Mouse (Mus musculus) embryonic facial prominence, embryonic 12.5 days (tissue): Measurements from ENCODE around the gene Mrvi1. TPM values are rescaled to one million over a fixed set of nuclear protein-coding genes. Genes with fewer than 3 reads are reported as not detected.

ENCODE experiments used
- ATAC-seq: fragments of 200-750 bp; cut with Nextera tagmentation; 2 replicates; pipeline ENCODE4 v1.8.0; 2017; ENCODE audit not compliant: insufficient number of reproducible peaks, insufficient read depth, low FRiP score, low TSS enrichment
- H3K27ac ChIP-seq: fragments of 300-500 bp; sonication (generic); 2 replicates; pipeline ENCODE4 v1.5.1; 2016; ENCODE audit warnings: mild to moderate bottlenecking
- H3K27me3 ChIP-seq: fragments of 300-500 bp; sonication (generic); 2 replicates; pipeline ENCODE4 v1.6.1; 2016; ENCODE audit warnings: mild to moderate bottlenecking, moderate library complexity
- H3K36me3 ChIP-seq: fragments of 300-500 bp; sonication (generic); 2 replicates; pipeline ENCODE4 v1.6.1; 2016; ENCODE audit warnings: mild to moderate bottlenecking
- H3K4me1 ChIP-seq: fragments of 300-500 bp; sonication (generic); 2 replicates; pipeline ENCODE4 v1.6.1; 2016
- H3K4me2 ChIP-seq: fragments of 300-500 bp; sonication (generic); replicated peaks from 2 replicates; pipeline ENCODE4 v1.6.1; 2016; ENCODE audit warnings: mild to moderate bottlenecking, moderate library complexity
- H3K4me3 ChIP-seq: fragments of 300-500 bp; sonication (generic); 2 replicates; pipeline ENCODE4 v1.5.1; 2016; ENCODE audit warnings: mild to moderate bottlenecking
- H3K9ac ChIP-seq: fragments of 300-500 bp; sonication (generic); 2 replicates; pipeline ENCODE4 v1.6.1; 2016; ENCODE audit warnings: mild to moderate bottlenecking, moderate library complexity
- H3K9me3 ChIP-seq: fragments of 300-500 bp; sonication (generic); 2 replicates; pipeline ENCODE4 v1.6.1; 2016; ENCODE audit warnings: mild to moderate bottlenecking, moderate library complexity
- WGBS: fragments of 180-500 bp; shearing (Covaris S2); methylation state at CpG from one replicate; pipeline ENCODE4 v1.1.7; 2016; 5-methylcytosine and 5-hydroxymethylcytosine counted together
- polyA plus RNA-seq: library from polyadenylated mRNA; unstranded; fragments of >200 nt; fragmentation: Nextera tagmentation; extraction: Ambion mirVana; gene quantifications from 2 replicates; pipeline ENCODE4 v1.2.1, GENCODE M21; 2016

Mrvi1 gene
- polyA plus RNA-seq, 1 experiment from 2014 or later: 1.2 TPM

DNA sequence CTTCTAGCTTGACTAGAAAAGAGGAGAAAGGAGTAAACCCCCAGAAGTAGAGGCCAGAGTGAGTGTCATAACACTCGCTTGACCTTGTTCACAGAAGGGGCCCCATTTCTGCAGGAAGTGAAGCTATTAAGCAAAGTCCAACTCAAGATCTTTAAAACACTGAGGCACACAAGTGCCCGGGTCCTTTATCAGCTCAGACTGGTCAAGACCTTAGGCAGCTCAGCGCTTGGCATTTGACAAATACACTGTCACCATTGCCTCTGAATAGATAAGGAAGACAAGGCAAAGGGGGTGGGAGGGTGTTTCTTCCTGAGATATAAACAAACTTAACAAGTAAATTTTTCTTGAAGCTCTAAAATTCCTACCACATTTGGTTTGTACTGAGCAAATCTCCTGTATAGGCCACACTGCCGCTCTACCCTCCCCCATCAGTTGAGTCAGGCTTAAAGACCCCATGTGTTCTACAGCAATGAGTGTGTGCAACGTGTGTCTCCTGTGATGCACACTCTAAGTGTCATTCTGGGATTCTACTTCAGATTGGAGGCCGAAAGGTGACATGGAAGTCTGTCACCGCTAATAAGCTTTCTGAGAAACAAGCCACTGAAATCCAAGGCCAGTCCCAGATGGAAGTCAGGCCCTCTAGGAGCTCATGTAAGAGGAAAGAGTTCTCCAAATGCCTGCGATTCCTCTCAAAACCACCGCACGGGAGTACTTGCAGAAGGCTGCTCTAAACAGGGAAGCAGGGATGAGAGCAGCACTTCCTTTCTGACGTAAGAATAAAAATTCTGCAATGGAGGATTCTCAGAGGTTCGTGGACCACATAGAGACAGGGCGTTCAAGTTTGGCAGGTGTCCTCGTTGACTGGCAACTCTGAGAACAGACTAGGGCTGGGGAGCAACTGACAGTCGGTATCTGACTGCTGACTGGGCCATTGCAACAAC lies 16.9 kb upstream of the Mrvi1 start:
- no peaks in the 10 kb centered on the region for H3K27me3 ChIP-seq
- no peaks in the 10 kb centered on the region for H3K36me3 ChIP-seq
- no peak overlapping the region for H3K4me2 ChIP-seq
- no peak overlapping the region for H3K4me3 ChIP-seq
- no peak for ATAC-seq
- H3K27ac ChIP-seq: no peak overlapping the region
- no peaks in the 10 kb centered on the region for H3K4me1 ChIP-seq
- H3K9me3 ChIP-seq: no peaks in the 10 kb centered on the region
- no peak overlapping the region for H3K9ac ChIP-seq
- 85% methylated on average over 15 of the region's 15 CpGs for WGBS

DNA sequence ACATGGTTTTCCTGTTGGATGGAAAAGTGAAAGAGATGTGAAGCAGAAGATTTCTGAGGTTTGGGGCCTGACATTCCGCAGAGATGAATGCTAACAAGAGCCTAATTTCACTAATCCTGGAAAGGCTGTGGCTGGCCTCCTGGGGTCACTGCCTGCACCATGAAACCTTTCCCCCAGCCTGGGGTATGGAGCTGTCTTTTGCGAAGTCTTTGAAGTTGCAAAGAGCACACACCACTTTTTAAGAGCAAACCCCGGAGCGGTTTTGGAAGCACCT lies 8.9 kb upstream of the Mrvi1 start:
- H3K4me1 ChIP-seq: 0 out of 2 replicates have a peak, but pooled peaks cover 3% of the 10 kb centered on the region
- no peak overlapping the region for H3K27ac ChIP-seq
- no peaks in the 10 kb centered on the region for H3K36me3 ChIP-seq
- no peak overlapping the region for H3K4me2 ChIP-seq
- ATAC-seq: no peak
- H3K4me3 ChIP-seq: no peak overlapping the region
- no peak overlapping the region for H3K9ac ChIP-seq
- H3K27me3 ChIP-seq: no peaks in the 10 kb centered on the region
- WGBS: 27% methylated on average over 4 of the region's 4 CpGs
- no peaks in the 10 kb centered on the region for H3K9me3 ChIP-seq

DNA sequence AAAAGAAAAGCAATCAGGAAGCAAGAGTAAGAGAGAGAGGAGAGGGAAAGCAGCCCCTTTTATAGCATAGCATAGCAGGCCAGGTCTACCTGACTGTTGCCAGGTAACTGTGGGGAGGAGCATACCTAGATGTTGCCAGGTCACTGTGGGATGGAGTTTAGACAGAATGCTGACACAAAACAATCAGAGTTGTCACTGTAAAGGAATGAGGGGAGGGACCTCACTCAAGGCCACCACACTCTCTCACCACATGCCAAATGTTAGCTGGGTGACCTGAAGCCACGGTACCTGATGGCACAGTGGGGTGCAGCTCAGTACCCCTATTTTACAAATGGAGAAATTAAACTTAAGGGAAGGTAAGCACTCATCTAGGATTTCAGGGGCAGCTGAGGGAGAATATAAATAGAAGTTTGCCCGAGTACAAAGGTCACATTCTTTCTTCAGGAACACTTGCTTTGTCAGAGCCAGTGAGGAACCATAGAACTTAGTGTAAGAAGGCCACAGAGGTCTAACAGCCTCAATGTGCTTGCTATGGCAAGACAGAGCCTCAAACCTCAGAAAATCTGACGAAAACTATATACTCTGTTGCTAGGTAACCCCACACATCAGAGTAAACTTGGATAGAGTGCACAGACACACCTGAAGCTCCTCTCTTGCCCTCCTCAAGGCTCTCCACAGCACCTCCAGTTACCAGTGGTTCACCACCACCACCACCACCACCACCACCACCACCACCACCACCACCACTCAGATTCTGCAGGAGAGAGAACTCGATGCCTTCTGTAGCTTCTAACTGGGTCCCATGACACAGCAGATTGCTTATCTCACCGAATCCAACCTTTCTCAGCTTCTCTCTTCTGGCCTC lies 8.3 kb upstream of the Mrvi1 start:
- H3K9ac ChIP-seq: no peak overlapping the region
- H3K9me3 ChIP-seq: no peaks in the 10 kb centered on the region
- WGBS: 58% methylated on average over 5 of the region's 5 CpGs
- H3K36me3 ChIP-seq: no peaks in the 10 kb centered on the region
- ATAC-seq: no peak
- H3K27me3 ChIP-seq: no peaks in the 10 kb centered on the region
- H3K4me1 ChIP-seq: 0 out of 2 replicates have a peak, but pooled peaks cover 3% of the 10 kb centered on the region
- H3K27ac ChIP-seq: no peak overlapping the region
- H3K4me2 ChIP-seq: no peak overlapping the region
- no peak overlapping the region for H3K4me3 ChIP-seq

DNA sequence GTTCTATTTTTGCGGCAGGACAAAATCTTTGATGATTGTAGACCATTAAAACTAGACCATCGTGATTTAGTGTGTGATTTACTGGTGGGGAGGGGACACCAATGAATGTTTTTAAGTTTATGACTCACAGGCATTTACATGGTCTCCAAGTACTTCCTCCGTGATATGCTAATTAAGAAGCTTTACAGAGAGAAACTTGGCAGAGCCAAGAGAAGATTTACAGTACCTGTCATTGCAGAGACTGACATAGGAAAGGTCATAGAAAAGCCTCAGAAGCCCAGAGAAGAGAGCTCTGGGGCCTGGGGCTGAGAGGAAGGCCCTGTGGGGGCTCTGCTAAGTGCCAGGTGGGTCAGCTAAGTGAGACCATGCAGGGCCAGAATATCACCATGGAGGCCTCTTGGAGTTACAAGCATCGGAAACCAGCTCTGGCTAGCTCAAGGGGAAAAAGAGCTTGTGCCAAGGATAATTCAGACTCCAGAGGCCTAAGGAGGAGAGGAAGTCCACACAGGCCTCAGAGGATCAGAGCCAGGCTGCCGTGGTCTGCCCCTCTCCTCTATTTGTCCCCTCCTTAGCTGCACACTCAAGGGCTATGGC lies 7.1 kb upstream of the Mrvi1 start:
- ATAC-seq: no peak
- H3K4me3 ChIP-seq: no peak overlapping the region
- H3K4me1 ChIP-seq: 0 out of 2 replicates have a peak, but pooled peaks cover 3% of the 10 kb centered on the region
- 75% methylated on average over 5 of the region's 5 CpGs for WGBS
- no peak overlapping the region for H3K4me2 ChIP-seq
- H3K9me3 ChIP-seq: no peaks in the 10 kb centered on the region
- H3K27ac ChIP-seq: no peak overlapping the region
- H3K36me3 ChIP-seq: no peaks in the 10 kb centered on the region
- H3K27me3 ChIP-seq: no peaks in the 10 kb centered on the region
- no peak overlapping the region for H3K9ac ChIP-seq

DNA sequence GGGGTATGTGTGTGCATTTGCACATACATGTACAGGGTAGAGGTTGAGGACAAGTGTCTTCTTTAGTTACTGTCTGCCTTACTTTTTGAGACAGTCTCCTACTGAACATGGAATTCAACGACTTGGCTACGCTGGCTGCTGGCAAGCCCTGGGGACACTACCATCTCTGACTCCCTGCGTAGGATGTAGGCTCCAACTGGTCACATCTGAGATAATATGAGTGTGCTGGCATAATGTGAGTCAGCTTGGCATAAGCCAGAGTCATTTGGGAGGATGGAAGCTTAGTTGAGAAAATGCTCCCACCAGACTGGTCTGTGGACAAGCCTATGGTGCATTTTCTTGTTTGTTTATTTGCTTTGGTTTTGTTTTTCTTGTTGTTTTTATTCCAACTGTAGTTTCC lies 5.8 kb upstream of the Mrvi1 start:
- Histone ChIP-seq H3K4me1 (0 out of 2 replicates have a peak, but pooled peaks cover 3% of the 10 kb centered on the region), H3K9ac (no peak overlapping the region), H3K36me3 (no peaks in the 10 kb centered on the region), H3K27ac (no peak overlapping the region), H3K4me2 (no peak overlapping the region), H3K27me3 (no peaks in the 10 kb centered on the region), H3K4me3 (no peak overlapping the region), H3K9me3 (no peaks in the 10 kb centered on the region)
- no peak for ATAC-seq
- WGBS: 86% methylated on average over 3 of the region's 3 CpGs

DNA sequence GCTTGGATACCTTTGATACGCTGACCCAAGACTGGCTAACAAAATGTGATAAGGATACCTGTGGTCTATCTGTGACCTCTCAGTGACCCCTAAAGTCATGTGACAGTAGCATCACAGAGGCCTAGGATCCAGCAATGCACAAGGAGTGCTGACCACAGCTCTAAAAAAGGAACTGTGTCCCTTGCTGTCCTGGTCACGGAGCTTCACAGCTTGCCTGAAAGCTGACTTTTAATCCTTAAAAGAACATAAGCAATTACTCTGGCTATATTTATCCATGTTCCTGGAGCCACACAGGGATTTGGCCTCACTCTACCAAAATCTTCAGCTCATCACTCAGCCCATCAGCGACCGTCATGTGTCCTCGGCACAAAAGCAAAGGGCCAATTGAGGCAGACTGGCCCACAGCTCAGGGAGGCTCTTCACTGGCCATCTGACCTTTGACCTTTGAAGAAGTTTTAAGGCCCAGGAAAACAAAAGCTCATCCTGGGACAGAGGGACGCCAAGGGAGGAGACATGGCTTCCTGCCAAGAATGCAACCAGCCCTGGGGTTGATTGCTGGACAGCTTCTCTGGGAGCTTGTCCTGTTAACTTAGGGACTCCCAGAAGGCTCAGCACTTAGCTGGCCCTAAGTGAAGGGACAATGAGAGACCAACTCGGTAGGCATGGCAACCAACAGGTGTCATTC lies 3.5 kb upstream of the Mrvi1 start:
- ATAC-seq: no peak
- H3K27me3 ChIP-seq: no peaks in the 10 kb centered on the region
- H3K9ac ChIP-seq: no peak overlapping the region

DNA sequence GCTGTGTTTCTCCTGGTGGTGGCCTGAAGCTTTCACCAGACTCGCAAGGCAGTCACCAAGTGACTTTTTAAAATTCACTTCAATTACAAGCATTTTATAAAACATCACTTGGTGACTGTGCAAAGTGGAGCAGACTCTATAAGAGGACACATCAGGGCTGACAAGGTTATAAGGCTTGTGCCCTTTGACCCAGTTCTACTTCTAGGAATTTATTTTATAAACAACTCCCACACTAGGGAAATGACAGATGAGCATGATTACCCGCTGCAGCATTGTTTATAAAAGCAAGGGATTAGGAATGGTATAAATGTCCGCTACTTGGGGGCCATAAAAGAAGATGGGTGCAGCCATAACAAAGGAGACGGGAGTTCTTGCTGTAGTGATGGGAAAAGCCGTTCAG lies 1.4 kb upstream of the Mrvi1 start:
- Histone ChIP-seq H3K4me2 (no peak overlapping the region), H3K9me3 (no peaks in the 10 kb centered on the region), H3K27me3 (no peaks in the 10 kb centered on the region), H3K36me3 (no peaks in the 10 kb centered on the region), H3K4me1 (peaks cover 9% of the 10 kb centered on the region), H3K27ac (no peak overlapping the region), H3K9ac (no peak overlapping the region), H3K4me3 (no peak overlapping the region)
- 70% methylated on average over 5 of the region's 5 CpGs for WGBS
- no peak for ATAC-seq

More for the DNA sequence above, 3.5 kb upstream of the Mrvi1 start:
- no peaks in the 10 kb centered on the region for H3K9me3 ChIP-seq
- no peak overlapping the region for H3K4me3 ChIP-seq
- no peak overlapping the region for H3K4me2 ChIP-seq
- WGBS: 66% methylated on average over 7 of the region's 7 CpGs
- H3K4me1 ChIP-seq: peaks cover 11% of the 10 kb centered on the region
- no peaks in the 10 kb centered on the region for H3K36me3 ChIP-seq
- H3K27ac ChIP-seq: no peak overlapping the region

DNA sequence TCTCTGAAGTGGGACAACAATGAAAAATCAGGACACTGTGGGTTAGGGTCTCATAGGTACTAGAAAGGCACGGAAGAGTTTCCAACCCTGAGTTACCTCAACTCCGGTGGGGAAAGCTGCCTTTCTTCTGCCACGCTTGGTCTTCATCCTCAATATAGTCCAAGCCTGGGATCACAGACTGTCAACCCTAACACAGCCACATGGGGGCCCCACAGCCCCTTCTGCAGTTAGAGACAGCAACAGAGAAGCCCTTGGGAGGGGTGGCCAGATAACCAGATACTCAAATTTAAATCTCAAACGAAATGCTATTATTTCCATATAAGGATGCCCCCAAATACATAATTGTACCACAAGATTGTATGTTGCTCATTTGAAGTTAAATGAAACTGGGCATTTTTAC lies 503 bp upstream of the Mrvi1 start:
- Histone ChIP-seq H3K4me1 (peaks cover 9% of the 10 kb centered on the region), H3K9ac (no peak overlapping the region), H3K9me3 (no peaks in the 10 kb centered on the region), H3K36me3 (no peaks in the 10 kb centered on the region), H3K4me2 (no peak overlapping the region), H3K27me3 (no peaks in the 10 kb centered on the region), H3K27ac (peak overlapping the region; percentile 54; the same call in 1 of the 2 replicates), H3K4me3 (no peak overlapping the region)
- 67% methylated on average over 4 of the region's 4 CpGs for WGBS
- no peak for ATAC-seq

DNA sequence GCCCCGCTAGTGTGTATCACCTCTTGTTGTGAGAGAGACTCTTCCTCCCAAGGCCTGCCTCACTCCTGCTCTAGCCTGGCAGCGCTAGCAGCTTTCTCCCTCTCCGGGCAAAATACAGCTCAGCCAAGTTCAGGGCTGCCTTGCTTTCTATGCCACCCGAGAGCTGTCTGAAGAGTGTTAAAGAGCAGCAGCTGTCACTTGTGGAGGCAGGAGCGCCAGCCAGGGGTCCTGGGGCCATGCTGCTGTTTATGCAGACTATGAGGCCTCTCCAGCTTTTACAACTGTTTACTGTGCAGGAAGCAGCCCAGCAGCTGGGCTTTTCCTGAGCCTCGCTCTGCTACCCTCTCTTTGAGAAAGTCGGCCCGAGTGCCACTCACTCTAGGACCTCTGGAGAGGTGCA lies 1.2 kb downstream of the Mrvi1 start:
- no peaks in the 10 kb centered on the region for H3K27me3 ChIP-seq
- H3K4me3 ChIP-seq: no peak overlapping the region
- H3K4me2 ChIP-seq: no peak overlapping the region
- no peak overlapping the region for H3K9ac ChIP-seq
- no peaks in the 10 kb centered on the region for H3K9me3 ChIP-seq
- 73% methylated on average over 8 of the region's 8 CpGs for WGBS
- H3K4me1 ChIP-seq: peaks cover 9% of the 10 kb centered on the region
- no peak for ATAC-seq
- H3K27ac ChIP-seq: no peak overlapping the region
- H3K36me3 ChIP-seq: no peaks in the 10 kb centered on the region

DNA sequence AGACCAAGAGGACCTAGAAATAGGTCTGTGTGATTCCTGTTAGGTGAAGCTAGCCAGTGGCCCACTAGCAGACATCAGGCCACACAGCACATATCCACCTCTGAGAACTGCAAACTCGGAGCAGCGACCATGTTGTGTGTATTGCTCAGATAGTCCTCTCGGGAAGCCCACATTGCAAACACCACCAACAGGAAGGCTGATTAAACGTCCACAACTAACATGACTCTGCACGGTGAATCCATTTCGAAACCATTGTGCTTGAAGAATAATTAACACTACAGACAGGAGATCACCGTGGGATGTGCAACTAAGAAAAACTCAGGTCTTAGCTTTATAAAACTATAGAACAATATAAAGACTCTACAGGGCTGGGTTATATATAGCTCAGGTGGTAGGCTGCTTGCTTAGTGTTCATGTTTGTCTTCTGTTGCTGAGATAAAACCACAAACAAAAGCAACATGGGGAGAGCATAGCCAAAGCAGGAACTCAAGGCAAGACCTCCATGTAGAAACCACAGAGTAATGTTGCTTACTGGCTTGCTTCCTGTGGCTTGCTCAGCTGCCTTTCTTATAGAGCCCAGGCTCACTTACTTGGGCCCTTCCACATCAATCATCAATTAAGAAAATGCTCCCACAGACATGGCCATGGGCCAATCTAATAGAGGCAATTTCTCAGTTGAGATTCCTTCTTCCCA lies 4.4 kb downstream of the Mrvi1 start:
- peaks cover 9% of the 10 kb centered on the region for H3K4me1 ChIP-seq
- no peak for ATAC-seq
- H3K9ac ChIP-seq: no peak overlapping the region
- H3K27ac ChIP-seq: no peak overlapping the region
- H3K4me2 ChIP-seq: no peak overlapping the region
- H3K4me3 ChIP-seq: no peak overlapping the region
- H3K36me3 ChIP-seq: no peaks in the 10 kb centered on the region
- no peaks in the 10 kb centered on the region for H3K9me3 ChIP-seq
- 89% methylated on average over 7 of the region's 7 CpGs for WGBS
- no peaks in the 10 kb centered on the region for H3K27me3 ChIP-seq

DNA sequence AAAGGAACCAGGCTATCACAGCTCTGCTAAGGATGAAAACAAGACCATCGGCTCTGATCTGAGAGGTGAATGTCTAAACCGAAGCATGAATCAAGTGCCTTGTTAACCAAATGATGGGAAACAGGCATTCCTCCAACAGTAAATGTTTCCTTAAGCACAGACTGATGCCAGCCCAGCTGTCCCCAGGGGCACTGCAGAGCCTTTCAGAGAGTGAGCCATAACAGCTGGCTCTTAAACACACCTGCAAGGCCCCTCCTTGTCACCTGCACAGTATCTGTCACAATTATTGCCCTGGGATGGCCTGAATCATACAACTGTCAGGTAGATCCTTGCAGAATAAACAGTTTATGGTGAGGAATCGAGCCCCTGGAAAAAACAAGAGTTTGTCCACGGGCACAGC lies 8.8 kb downstream of the Mrvi1 start:
- H3K9me3 ChIP-seq: no peaks in the 10 kb centered on the region
- 67% methylated on average over 4 of the region's 4 CpGs for WGBS
- H3K9ac ChIP-seq: no peak overlapping the region
- no peak overlapping the region for H3K27ac ChIP-seq
- no peak overlapping the region for H3K4me2 ChIP-seq
- H3K4me3 ChIP-seq: no peak overlapping the region
- no peaks in the 10 kb centered on the region for H3K27me3 ChIP-seq
- no peaks in the 10 kb centered on the region for H3K36me3 ChIP-seq
- H3K4me1 ChIP-seq: no peaks in the 10 kb centered on the region
- no peak for ATAC-seq
